32 mouse cellular contexts compared by ENCODE assay signal in genomic region chr6:47469760-47470159, GRCm38 (mm10).
"Had no signal": no experiment of that assay in that cellular context is flagged by ENCODE, and none has a peak within 500 bp of the region (broad histone marks: within the 10 kb centered on the region; RNA-seq: fewer than 3 reads in every experiment).

No protein-coding gene starts in this region.

- H3K9ac ChIP-seq: limb, embryonic 12.5 days; limb, embryonic 13.5 days; limb, embryonic 15.5 days; liver, embryonic 12.5 days; liver, embryonic 13.5 days; liver, embryonic 14.5 days; liver, embryonic 15.5 days; liver, postnatal 0 days; lung, embryonic 14.5 days; lung, embryonic 15.5 days; midbrain, embryonic 12.5 days; midbrain, embryonic 13.5 days; midbrain, embryonic 15.5 days; neural tube, embryonic 12.5 days had no signal

- H3K27ac ChIP-seq: left cerebral cortex, adult 2 months; limb, embryonic 10.5 days; limb, embryonic 12.5 days; limb, embryonic 13.5 days; limb, embryonic 15.5 days; liver, embryonic 12.5 days; liver, embryonic 13.5 days; liver, embryonic 14.5 days; liver, embryonic 15.5 days; lung, embryonic 15.5 days; macrophage; midbrain, embryonic 10.5 days; midbrain, embryonic 12.5 days; midbrain, embryonic 13.5 days; midbrain, embryonic 15.5 days; neural tube, embryonic 12.5 days had no signal

- DNase-seq: left cerebral cortex, postnatal 4 days; liver; liver, embryonic 13.5 days; liver, postnatal 0 days; lung, adult 18-20 months; lung, adult 2 months; lung, embryonic 14.5 days; lung, postnatal 10 days; lung, postnatal 14 days; lung, postnatal 36 days; lung, postnatal 4 days; midbrain, embryonic 14.5 days had no signal

- H3K27me3 ChIP-seq: limb, embryonic 12.5 days; limb, embryonic 13.5 days; limb, embryonic 15.5 days; liver, embryonic 12.5 days; liver, embryonic 13.5 days; liver, embryonic 15.5 days; lung, embryonic 15.5 days; megakaryocyte, embryonic 14.5 days; midbrain, embryonic 12.5 days; midbrain, embryonic 13.5 days; midbrain, embryonic 15.5 days; neural tube, embryonic 12.5 days had no signal

- H3K9me3 ChIP-seq: limb, embryonic 15.5 days; liver, embryonic 15.5 days; megakaryocyte, embryonic 14.5 days; midbrain, embryonic 15.5 days; neural tube, embryonic 12.5 days had no signal

- H3K4me3 ChIP-seq: left cerebral cortex, adult 2 months; limb, embryonic 10.5 days; limb, embryonic 12.5 days; limb, embryonic 13.5 days; limb, embryonic 15.5 days; liver, embryonic 12.5 days; liver, embryonic 13.5 days; liver, embryonic 15.5 days; lung, embryonic 15.5 days; megakaryocyte, embryonic 14.5 days; midbrain, embryonic 10.5 days; midbrain, embryonic 12.5 days; midbrain, embryonic 13.5 days; midbrain, embryonic 15.5 days; myocyte; neural tube, embryonic 12.5 days had no signal

- H3K36me3 ChIP-seq: limb, embryonic 15.5 days; liver, embryonic 13.5 days; midbrain, embryonic 15.5 days; neural tube, embryonic 12.5 days had no signal

- ATAC-seq: liver, embryonic 12.5 days; liver, postnatal 0 days; lung, postnatal 0 days; midbrain, embryonic 13.5 days; midbrain, embryonic 15.5 days; midbrain, embryonic 16.5 days had no signal

- H3K4me1 ChIP-seq: limb, embryonic 10.5 days; limb, embryonic 12.5 days; limb, embryonic 13.5 days; limb, embryonic 15.5 days; lung, embryonic 15.5 days; midbrain, embryonic 10.5 days; midbrain, embryonic 12.5 days; midbrain, embryonic 13.5 days; midbrain, embryonic 15.5 days; neural tube, embryonic 12.5 days had no signal

- H3K4me2 ChIP-seq: limb, embryonic 12.5 days; limb, embryonic 13.5 days; limb, embryonic 15.5 days; liver, embryonic 12.5 days; liver, embryonic 13.5 days; liver, embryonic 15.5 days; lung, embryonic 14.5 days; lung, embryonic 15.5 days; midbrain, embryonic 11.5 days; midbrain, embryonic 12.5 days; midbrain, embryonic 13.5 days; midbrain, embryonic 15.5 days; neural tube, embryonic 12.5 days had no signal
